Mouse (Mus musculus) mammary gland, adult 2 months (tissue): ENCODE measurements around the gene Scgb2b2. TPM values are rescaled to one million over a fixed set of nuclear protein-coding genes. Genes with fewer than 3 reads are reported as not detected.

Experiments used
- polyA plus RNA-seq: library from polyadenylated mRNA; depleted of rRNA; stranded (reverse); fragments of >200 nt; gene quantifications from 2 replicates; pipeline ENCODE4 v1.2.3, GENCODE M21; 2012; ENCODE audit warnings: low replicate concordance; rRNA removed

Scgb2b2 gene
- not detected in 2 replicates for polyA plus RNA-seq

DNA sequence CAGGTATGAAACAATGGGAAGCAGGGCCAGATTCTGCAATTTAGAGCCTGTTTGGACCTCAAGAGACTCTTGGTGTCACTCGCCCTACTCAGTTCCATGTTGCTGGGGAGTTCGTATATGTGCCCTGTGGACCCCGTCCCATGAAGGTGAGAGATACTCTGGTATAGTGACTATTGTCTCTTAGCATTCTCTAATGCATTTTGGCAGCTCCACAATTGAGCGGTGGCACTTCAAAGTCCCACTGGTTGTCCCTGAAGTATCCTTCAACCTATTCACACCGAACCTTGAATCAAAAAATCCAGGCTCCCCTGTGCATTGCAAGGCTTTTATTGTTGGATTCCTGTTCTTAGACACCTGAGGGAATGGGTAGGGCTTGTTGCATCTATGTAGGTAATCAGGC is at the start of gene Scgb2b2:
Scgb2b2 (plus strand) TSS at position 301 of the 400 bp plus-strand sequence.

DNA sequence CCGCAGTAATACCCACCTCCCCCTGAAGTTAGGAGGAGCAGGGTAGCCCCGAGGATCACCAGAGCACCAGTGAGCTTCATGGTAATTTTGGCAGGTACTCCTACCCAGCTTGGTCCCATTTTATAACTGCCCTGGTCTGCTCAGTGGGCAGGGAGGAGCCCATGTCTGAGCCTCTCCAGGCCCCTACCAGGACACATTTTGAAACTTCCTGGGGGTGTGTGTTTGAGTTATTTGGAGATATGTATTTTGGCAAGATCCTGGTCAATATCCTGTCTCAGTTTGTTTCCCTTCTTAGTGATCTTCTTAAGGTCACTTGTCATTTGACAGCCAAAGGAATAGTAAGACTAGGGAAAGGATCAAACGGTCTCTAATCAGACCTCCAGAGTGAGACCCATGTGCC is 1.4 kb downstream of the Scgb2b2 start, which contains the start of gene Scgb1b2:
Scgb1b2 (minus strand) TSS at position 101 of the 400 bp plus-strand sequence.

Other genes starting within 250 kb of the Scgb2b2 start
- 182 and 227 TPM in 2 replicates for gene Fxyd5, start 248.0 kb upstream of the Scgb2b2 start, polyA plus RNA-seq
- 5.9 and 8.2 TPM in 2 replicates for gene Fxyd7, start 239.0 kb upstream of the Scgb2b2 start, polyA plus RNA-seq
- gene Fxyd1, start 233.3 kb upstream of the Scgb2b2 start, polyA plus RNA-seq = 506 and 885 TPM in 2 replicates
- 11.8 and 13.0 TPM in 2 replicates for gene Lgi4, start 231.2 kb upstream of the Scgb2b2 start, polyA plus RNA-seq
- gene Fxyd3, start 213.8 kb upstream of the Scgb2b2 start, polyA plus RNA-seq = 90.4 and 173 TPM in 2 replicates
- 21.2 and 27.6 TPM in 2 replicates for gene Hpn, start 175.2 kb upstream of the Scgb2b2 start, polyA plus RNA-seq
- gene Scn1b, start 163.5 kb upstream of the Scgb2b2 start, polyA plus RNA-seq = 99.3 and 261 TPM in 2 replicates
- 227 and 415 TPM in 2 replicates for gene Gramd1a, start 134.6 kb upstream of the Scgb2b2 start, polyA plus RNA-seq
- gene Scgb1b2, start 1.3 kb downstream of the Scgb2b2 start, polyA plus RNA-seq = not detected in 2 replicates
- gene Scgb2b3, start 71.6 kb downstream of the Scgb2b2 start, polyA plus RNA-seq = not detected in 2 replicates
- not detected in 2 replicates for gene Scgb1b3, start 85.1 kb downstream of the Scgb2b2 start, polyA plus RNA-seq